Mouse (Mus musculus) duodenum, adult 2 months (tissue): ENCODE measurements around the gene Pus7l. TPM values are rescaled to one million over a fixed set of nuclear protein-coding genes. Genes with fewer than 3 reads are reported as not detected.

ENCODE experiments used
- polyA plus RNA-seq: library from polyadenylated mRNA; depleted of rRNA; stranded (reverse); fragments of >200 nt; gene quantifications from 2 replicates; pipeline ENCODE4 v1.2.3, GENCODE M21; 2012; ENCODE audit warnings: low replicate concordance; rRNA removed

Pus7l gene
- polyA plus RNA-seq: 1.3 and 2.0 TPM in 2 replicates

GRCm38 (mm10) chr15:94543409-94544051, at the start of gene Pus7l, which contains the start of gene Irak4:
Gene Pus7l, minus strand, starts transcription at chr15:94543547.
Gene Irak4, plus strand, starts transcription at chr15:94543643.

DNA sequence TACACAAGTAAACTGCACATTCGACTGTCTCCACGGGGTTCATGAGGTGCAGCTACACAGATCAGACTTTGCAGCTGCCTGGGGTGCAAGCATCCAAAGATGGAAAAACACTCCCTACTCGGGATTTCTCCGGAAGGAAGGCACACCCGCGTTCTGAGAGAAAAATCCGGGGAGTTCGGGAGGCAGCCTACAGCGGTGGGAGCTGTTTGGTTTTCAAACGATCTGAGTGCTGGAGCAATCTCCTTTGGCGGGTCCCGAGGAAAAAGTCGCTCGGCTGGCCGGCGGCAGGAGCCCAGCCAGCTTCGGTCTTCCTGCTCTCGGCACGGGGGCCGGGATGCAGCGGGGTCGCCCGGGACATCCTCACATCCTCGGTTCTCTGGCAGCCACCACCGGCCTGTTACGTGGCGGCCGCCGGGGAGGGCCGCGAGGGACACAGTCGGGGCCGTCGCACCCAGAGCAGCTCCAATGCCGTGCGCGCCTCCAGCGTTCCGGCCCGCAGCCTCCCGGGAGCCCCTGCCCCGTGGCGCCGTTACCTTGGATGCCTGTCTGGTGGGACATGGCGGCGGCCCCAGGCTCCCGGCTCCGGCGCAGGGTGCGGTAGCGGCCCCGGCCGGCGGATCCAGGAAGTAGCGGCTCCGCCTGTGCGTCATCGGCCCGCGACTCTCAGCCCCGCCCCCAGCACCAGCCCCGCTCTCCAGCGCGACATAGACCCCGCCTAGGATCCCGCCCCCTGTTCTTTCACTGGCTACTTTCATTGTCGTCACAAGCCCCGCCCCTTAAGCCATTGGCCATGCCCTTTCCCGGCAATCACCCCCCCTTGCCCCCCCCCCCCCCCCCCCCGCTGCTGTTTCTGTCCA, 46.1 kb upstream of the Pus7l start, which contains the start of gene Twf1:
Gene Twf1, minus strand, starts transcription at position 671 of the 857 bp plus-strand sequence.

Other genes starting within 250 kb of the Pus7l start
- 0.09 TPM in 1 of 2 replicates, not detected in the other for gene Adamts20, start 78.1 kb downstream of the Pus7l start, polyA plus RNA-seq
- gene Irak4, start 96 bp upstream of the Pus7l start, polyA plus RNA-seq: 11.1 and 13.9 TPM in 2 replicates
- 25.2 and 29.7 TPM in 2 replicates for gene Twf1, start 46.3 kb upstream of the Pus7l start, polyA plus RNA-seq
- 0.76 and 1.2 TPM in 2 replicates for gene Tmem117, start 85.7 kb upstream of the Pus7l start, polyA plus RNA-seq